Mouse (Mus musculus) thymus, postnatal 10 days (tissue): ENCODE results near the gene Rab25.
A peak's percentile ranks its signal among the peaks of the same experiment; 100 is the strongest.
"Not testable (repeated sequence)": the region's sequence is repeated elsewhere in the genome, so short reads cannot be mapped to it uniquely, and the experiment has no call there.

ENCODE experiments used
- DNase-seq, 2 experiments: peaks; one replicate each; pipeline ENCODE4 v3.0.0; 2021; ENCODE audit warnings: low spot score in 2 of 2

The Rab25 gene

DNA sequence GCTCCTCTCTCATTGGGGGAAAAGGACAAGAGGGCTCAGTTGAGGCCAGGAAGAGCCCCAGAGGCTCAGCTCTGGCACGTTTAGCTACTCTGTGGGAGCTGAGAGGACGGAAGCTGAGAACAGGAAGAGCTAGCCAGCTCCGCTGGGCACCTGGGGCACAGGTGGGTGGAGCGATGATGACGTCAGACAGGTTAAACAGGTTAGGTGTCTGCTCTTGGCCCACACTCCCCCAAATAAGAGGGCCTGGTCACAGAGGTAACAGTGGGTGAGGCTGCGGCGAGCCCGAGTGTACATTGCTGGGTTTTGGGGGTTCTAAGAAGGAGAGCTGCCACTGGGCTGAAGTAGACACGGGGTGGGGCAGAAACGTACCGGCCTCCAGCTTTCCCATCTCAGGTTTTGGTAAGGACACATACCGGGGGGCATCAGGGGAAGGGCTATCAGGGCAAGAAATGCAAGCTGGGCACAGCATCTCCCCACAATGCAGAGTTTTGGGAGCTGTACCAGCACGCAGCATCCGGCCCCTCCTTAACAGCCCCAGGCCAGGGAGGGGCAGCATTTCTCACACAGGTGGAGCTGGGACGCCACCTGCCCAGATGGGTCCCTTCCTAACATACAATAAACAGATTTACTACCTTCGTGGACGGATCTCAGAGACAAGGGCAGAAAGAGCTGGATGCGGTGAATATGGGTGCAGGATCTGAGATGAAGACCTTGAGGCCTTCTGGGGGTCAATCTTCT is at the start of gene Rab25:
TSS of gene Rab25 (minus strand) at position 121 of the 738 bp plus-strand sequence.
- no peak for DNase-seq

GRCm38 (mm10) chr3:88596547-88596946 is 48.4 kb upstream of the Rab25 start:
- not testable (repeated sequence) for DNase-seq

GRCm38 (mm10) chr3:88593893-88594580 is 45.9 kb upstream of the Rab25 start:
- no peak for DNase-seq

DNA sequence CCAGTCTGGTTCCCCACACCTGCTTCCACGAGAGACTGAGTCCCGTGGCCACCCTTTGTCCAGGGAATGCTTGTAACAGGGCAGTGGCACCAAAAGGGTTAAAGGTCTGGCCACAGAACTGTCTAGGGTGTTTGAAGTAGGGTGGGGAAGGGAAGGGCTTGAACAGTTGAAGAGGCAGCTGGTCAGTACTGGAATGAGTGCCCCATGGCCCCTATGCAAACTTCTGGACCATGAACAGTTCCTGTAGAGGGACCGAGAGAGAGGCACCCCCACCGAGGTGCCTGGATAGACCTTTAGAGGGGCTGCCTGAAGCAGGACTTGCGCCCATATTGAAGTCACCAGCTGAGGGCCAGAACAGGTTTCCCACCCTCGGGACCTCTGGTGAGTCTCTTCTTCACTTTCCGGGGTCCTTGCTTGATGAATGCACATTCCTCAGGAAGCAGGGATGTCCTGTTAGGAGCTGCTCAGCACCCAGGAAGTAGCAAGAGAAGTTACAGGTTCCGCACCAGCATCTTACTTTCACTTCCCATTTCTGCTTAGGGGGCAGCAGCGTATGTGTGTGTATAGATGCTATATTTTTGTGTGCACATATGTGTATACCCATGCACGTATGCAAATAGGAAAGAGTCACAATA is 45.0 kb upstream of the Rab25 start:
- peak in 1 of 2 experiments; percentile 32 for DNase-seq

- peak in 1 of 2 experiments; percentile 66 for DNase-seq
Measured at GRCm38 (mm10) chr3:88591950-88592731, 44.0 kb upstream of the Rab25 start.

- DNase-seq = no peak
Measured at GRCm38 (mm10) chr3:88591044-88591443, 42.9 kb upstream of the Rab25 start.

DNA sequence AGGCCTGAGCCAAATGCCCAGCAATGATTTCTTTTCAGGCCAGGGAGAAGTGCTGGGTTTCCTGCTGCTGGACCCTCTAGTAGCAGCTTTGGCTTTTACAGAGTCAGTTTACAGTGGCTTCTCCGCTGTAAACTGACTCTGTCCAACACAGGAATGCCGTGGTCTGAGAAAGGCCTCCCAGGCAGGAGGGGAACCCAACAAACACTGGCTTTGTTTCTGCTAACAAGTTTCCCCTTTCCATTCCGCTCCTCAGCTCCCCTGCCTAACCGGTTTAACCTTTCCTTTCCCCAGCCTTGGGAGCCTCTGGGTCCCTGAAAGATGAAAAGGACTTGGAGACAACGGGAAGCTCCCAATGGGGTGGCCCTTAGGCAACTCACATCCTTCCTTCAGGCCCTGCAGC is 42.1 kb upstream of the Rab25 start:
- DNase-seq = no peak

DNA sequence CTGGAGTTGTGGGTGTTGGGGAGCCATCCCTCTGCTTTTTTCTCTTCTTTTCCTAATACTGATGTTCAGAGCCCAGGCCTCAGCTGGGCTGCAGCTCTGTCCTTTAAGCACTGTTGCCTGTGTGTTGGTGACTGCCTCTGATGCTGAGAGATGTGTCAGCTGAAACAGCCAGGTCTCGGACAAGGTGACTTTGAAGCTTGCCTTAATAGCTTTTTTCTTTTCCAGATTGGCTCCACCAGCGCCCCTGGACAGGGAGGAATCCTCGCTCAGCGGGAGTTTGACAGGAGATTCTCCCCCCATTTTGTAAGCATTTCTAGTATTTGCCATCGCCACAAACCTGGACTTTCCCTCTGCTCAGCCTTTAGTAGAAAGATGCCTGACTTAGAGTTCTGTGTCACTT is 38.5 kb upstream of the Rab25 start:
- no peak for DNase-seq

DNA sequence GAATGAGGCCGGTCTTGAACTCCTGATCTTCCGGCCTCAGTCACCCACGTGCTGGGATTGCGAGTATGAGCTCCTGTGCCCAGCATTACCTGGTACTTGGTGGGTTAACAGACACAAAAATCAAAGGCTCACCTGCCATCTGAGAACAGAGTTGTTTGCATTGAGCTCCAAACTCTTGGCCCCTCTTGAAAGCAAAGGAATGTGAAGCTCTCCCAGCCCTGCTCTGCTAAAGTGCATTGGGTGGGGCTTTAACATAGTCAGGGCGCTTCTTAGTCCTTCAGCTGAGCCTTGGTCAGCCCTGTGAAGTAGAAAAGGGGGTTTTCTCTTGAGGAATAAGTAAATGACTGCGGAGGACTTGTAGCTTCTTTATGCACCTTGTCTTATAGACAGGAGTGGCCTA is 37.7 kb upstream of the Rab25 start:
- no peak for DNase-seq

- peak; percentile 59 to 69 for DNase-seq
Measured at GRCm38 (mm10) chr3:88579454-88580117, 31.5 kb upstream of the Rab25 start.

DNA sequence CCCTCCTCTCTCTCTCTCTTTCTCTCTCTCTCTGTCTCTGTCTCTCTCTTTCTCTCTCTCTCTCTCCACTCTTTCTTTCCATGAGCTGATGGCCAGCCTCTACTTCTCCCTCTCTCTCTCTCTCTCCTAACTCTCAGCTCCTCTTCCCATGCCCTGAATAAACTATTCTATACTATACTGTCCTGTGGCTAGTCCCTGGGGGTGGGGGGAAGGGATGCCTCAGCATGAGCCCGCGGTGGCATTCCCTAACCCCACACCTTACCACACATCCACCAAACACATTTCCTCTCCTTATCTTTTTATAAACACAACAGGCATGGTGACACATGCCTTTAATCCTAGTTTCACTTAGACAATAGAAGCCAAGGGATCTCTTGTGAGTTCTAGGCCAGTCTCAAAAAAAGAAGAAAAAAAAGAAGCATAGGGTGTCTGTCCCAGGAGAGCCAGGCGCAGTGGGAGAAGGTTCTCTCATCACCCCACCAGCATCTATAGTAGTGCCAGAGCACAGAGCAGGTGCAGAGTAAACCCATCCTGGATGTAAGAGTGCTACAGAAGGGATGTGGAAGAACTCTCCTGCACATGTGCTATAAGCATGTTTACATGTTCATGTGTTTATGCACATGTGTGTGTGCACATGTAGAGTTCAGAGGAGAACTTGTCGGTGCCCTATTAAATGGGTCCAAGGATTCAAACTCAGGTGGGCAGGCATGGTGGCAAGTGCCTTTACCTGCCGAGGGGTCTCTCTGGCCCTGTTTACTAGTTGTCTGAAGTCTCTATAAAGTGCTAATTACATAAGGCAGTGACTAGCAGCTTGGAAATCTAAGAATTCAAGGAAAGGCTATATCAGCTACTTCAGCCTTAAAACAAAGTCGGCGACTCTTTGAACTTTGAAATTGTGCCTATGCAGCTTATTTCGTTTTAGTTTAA is 30.7 kb upstream of the Rab25 start:
- DNase-seq = no peak

DNA sequence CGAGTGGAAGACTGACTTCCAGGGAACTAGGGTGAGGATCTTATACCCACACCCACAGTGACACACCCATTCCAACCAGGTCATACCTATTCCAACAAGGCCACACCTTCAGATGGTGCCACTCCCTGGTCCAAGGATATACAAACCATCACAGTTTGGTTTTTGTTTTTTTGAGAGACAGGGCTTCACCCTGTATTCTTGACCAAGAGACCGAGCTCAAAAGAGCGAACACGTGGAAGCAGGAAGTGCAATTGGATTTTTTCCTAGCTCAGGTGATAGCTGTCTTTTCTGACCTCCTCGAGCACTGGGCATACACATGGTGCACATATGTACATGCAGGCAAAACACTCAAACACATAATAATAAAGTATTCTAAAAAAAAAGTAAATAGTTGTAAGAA is 29.7 kb upstream of the Rab25 start:
- not testable (repeated sequence) for DNase-seq

GRCm38 (mm10) chr3:88575540-88575939 is 27.4 kb upstream of the Rab25 start, which contains the start of gene Ssr2:
Ssr2 (plus strand) TSS chr3:88575876.
- DNase-seq = no peak

DNA sequence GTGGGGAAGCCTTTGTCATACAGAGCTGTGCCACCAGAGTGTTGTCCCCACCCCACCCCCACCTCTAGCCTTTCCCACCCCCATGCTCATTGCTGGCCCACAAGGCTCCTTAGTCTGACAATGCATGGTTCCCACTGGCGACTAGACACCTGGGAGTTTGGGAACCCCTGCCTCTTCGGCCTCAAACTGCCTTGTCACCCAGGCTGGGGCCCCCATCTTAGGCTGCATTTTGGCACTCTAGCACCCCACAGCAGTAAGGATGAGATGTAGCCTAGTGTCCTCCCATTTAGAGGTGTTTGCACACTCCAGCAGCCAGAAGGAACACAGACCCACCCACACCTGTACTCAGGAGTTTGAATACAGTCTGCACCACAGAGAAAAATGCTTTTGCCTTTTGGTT is 25.7 kb upstream of the Rab25 start:
- no peak for DNase-seq

DNA sequence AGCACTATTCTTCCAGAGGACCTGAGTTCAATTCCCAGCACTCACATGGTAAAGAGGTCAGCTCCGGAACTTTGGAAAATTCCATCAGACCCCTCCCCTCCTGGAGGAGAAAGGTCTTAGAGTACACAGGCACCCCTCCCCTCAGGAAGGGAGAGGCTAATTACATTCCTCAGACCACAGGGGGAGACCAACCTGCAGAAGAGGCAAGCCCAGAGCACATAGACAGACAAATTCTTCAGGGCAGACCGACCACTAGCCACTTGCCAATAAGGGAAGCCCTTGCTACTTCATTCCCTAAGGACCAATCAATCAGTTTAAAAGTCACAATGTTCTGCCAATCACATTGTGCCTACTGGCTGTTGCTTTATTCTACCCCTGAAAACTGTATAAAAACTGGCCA is 24.7 kb upstream of the Rab25 start:
- DNase-seq = no peak

- no peak for DNase-seq
Measured at GRCm38 (mm10) chr3:88571856-88572255, 23.8 kb upstream of the Rab25 start.

DNA sequence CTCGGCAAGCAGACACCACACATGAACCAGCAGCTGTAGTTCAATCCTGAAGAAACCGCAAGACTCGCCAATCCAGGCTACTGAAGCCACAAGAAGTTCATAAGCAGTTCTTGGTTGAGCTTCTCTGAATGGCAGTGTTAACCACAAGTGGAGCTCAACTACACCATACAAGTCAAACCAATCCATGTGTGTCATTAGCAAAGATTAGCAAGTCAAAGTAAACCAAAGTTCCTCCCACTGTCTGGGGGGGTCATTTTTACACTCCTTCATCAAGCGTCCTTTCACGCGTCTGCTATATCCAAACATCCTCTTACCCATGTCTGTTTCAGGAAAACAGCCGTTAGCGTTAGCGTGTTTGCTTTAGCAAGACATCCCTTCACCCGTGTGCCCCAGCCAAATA is 22.2 kb upstream of the Rab25 start:
- DNase-seq = no peak

- no peak for DNase-seq
Measured at GRCm38 (mm10) chr3:88569694-88570093, 21.6 kb upstream of the Rab25 start.

GRCm38 (mm10) chr3:88569093-88569492 is 21.0 kb upstream of the Rab25 start:
- DNase-seq = no peak

DNA sequence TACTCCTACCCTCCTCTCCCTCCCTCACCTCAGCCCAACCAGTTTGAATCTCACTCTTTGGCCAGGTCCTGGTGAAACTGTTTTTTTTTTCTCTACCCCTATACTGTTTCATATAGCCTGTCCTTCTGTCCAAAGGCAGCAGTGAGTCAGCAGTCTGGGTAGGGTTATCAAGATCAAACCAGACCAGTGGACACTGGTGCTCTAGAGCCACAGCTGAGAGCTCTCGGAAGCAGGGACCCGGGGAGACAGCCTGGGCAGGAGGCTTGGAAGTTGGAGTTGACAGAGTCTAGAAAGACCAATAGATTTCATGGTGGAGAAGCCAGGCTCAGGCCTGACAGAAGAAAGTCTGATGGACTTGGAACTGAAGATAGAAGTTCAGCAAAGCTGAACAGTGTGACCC is 20.5 kb upstream of the Rab25 start:
- no peak for DNase-seq
